Mouse (Mus musculus) forebrain, embryonic 12.5 days (tissue): ENCODE data around the gene Susd2. TPM values are rescaled to one million over a fixed set of nuclear protein-coding genes. Genes with fewer than 3 reads are reported as not detected.
A peak's percentile ranks its signal among the peaks of the same experiment; 100 is the strongest.

Source experiments
- ATAC-seq: fragments of 200-750 bp; cut with Nextera tagmentation; 2 replicates; pipeline ENCODE4 v1.8.0; 2017; ENCODE audit warnings: moderate TSS enrichment; ENCODE audit not compliant: low FRiP score
- H3K27ac ChIP-seq: fragments of 300-500 bp; sonication (generic); 2 replicates; pipeline ENCODE4 v1.5.1; 2016; ENCODE audit warnings: mild to moderate bottlenecking
- H3K27me3 ChIP-seq: fragments of 300-500 bp; sonication (generic); 2 replicates; pipeline ENCODE4 v1.6.1; 2016; ENCODE audit warnings: mild to moderate bottlenecking
- H3K36me3 ChIP-seq: fragments of 300-500 bp; sonication (generic); replicated peaks from 2 replicates; pipeline ENCODE4 v1.6.1; 2016; ENCODE audit warnings: mild to moderate bottlenecking
- H3K4me1 ChIP-seq: fragments of 300-500 bp; sonication (generic); 2 replicates; pipeline ENCODE4 v1.6.1; 2016
- H3K4me2 ChIP-seq: fragments of 300-500 bp; sonication (generic); 2 replicates; pipeline ENCODE4 v1.6.1; 2016; ENCODE audit warnings: mild to moderate bottlenecking, moderate library complexity
- H3K4me3 ChIP-seq: fragments of 300-500 bp; sonication (generic); replicated peaks from 2 replicates; pipeline ENCODE4 v1.5.1; 2016; ENCODE audit warnings: mild to moderate bottlenecking
- H3K9ac ChIP-seq: fragments of 300-500 bp; sonication (generic); 2 replicates; pipeline ENCODE4 v1.6.1; 2016; ENCODE audit warnings: mild to moderate bottlenecking
- H3K9me3 ChIP-seq: fragments of 300-500 bp; sonication (generic); 2 replicates; pipeline ENCODE4 v1.6.1; 2016
- WGBS: fragments of 180-500 bp; shearing (Covaris S2); methylation state at CpG from one replicate; pipeline ENCODE4 v1.1.7; 2016; 5-methylcytosine and 5-hydroxymethylcytosine counted together
- polyA plus RNA-seq: library from polyadenylated mRNA; unstranded; fragments of >200 nt; fragmentation: Nextera tagmentation; extraction: Ambion mirVana; gene quantifications from 2 replicates; pipeline ENCODE4 v1.2.1, GENCODE M21; 2016

The Susd2 gene
- polyA plus RNA-seq, 1 experiment from 2014 or later = 1.6 TPM

- Histone ChIP-seq H3K4me3 (no peak overlapping the region), H3K4me1 (peaks cover 1% of the 10 kb centered on the region; the same call in 1 of the 2 replicates), H3K9ac (no peak overlapping the region), H3K27ac (no peak overlapping the region), H3K36me3 (peaks cover 82% of the 10 kb centered on the region), H3K9me3 (no peaks in the 10 kb centered on the region), H3K4me2 (no peak overlapping the region), H3K27me3 (no peaks in the 10 kb centered on the region)
- WGBS = 91% methylated on average over 4 of the region's 4 CpGs
- no peak for ATAC-seq
Measured at GRCm38 (mm10) chr10:75649406-75649995, 5.7 kb upstream of the Susd2 start.

GRCm38 (mm10) chr10:75649001-75649400 is 5.2 kb upstream of the Susd2 start:
- Histone ChIP-seq H3K4me2 (no peak overlapping the region), H3K27me3 (no peaks in the 10 kb centered on the region), H3K36me3 (peaks cover 77% of the 10 kb centered on the region), H3K27ac (no peak overlapping the region), H3K4me1 (peaks cover 6% of the 10 kb centered on the region), H3K4me3 (no peak overlapping the region), H3K9ac (no peak overlapping the region), H3K9me3 (no peaks in the 10 kb centered on the region)
- WGBS = 96% methylated on average over 7 of the region's 7 CpGs
- no peak for ATAC-seq

GRCm38 (mm10) chr10:75648091-75648490 is 4.3 kb upstream of the Susd2 start:
- Histone ChIP-seq H3K9ac (no peak overlapping the region), H3K36me3 (peaks cover 69% of the 10 kb centered on the region), H3K27me3 (no peaks in the 10 kb centered on the region), H3K4me1 (peaks cover 15% of the 10 kb centered on the region), H3K27ac (no peak overlapping the region), H3K4me3 (no peak overlapping the region), H3K9me3 (no peaks in the 10 kb centered on the region), H3K4me2 (no peak overlapping the region)
- ATAC-seq = no peak
- 90% methylated on average over 6 of the region's 6 CpGs for WGBS

GRCm38 (mm10) chr10:75647362-75647761 is 3.6 kb upstream of the Susd2 start:
- H3K27me3 ChIP-seq = no peaks in the 10 kb centered on the region
- no peak for ATAC-seq
- no peaks in the 10 kb centered on the region for H3K9me3 ChIP-seq
- no peak overlapping the region for H3K4me2 ChIP-seq
- H3K4me3 ChIP-seq = no peak overlapping the region
- H3K36me3 ChIP-seq = peaks cover 62% of the 10 kb centered on the region
- H3K27ac ChIP-seq = no peak overlapping the region
- H3K4me1 ChIP-seq = peaks cover 19% of the 10 kb centered on the region
- no peak overlapping the region for H3K9ac ChIP-seq
- 86% methylated on average over 3 of the region's 3 CpGs for WGBS

GRCm38 (mm10) chr10:75646406-75646805 is 2.6 kb upstream of the Susd2 start:
- no peak overlapping the region for H3K4me2 ChIP-seq
- ATAC-seq = no peak
- WGBS = 94% methylated on average over 6 of the region's 6 CpGs
- H3K4me1 ChIP-seq = peaks cover 19% of the 10 kb centered on the region
- H3K27me3 ChIP-seq = no peaks in the 10 kb centered on the region
- peaks cover 52% of the 10 kb centered on the region for H3K36me3 ChIP-seq
- H3K9ac ChIP-seq = no peak overlapping the region
- no peak overlapping the region for H3K27ac ChIP-seq
- H3K4me3 ChIP-seq = no peak overlapping the region
- H3K9me3 ChIP-seq = no peaks in the 10 kb centered on the region

GRCm38 (mm10) chr10:75645616-75646015 is 1.8 kb upstream of the Susd2 start:
- whole genome bisulfite sequencing = 96% methylated on average over 8 of the region's 8 CpGs
- no peak for ATAC-seq
- H3K4me1 ChIP-seq = peaks cover 19% of the 10 kb centered on the region
- H3K27me3 ChIP-seq = no peaks in the 10 kb centered on the region
- H3K9ac ChIP-seq = no peak overlapping the region
- peaks cover 45% of the 10 kb centered on the region for H3K36me3 ChIP-seq
- no peak overlapping the region for H3K4me3 ChIP-seq
- no peaks in the 10 kb centered on the region for H3K9me3 ChIP-seq
- no peak overlapping the region for H3K4me2 ChIP-seq
- H3K27ac ChIP-seq = no peak overlapping the region

- no peak for ATAC-seq
- Histone ChIP-seq H3K4me3 (no peak overlapping the region), H3K9me3 (no peaks in the 10 kb centered on the region), H3K27me3 (no peaks in the 10 kb centered on the region), H3K36me3 (peaks cover 19% of the 10 kb centered on the region), H3K9ac (no peak overlapping the region), H3K27ac (0 out of 2 replicates have a peak overlapping the region, but pooled peaks have one; percentile 53), H3K4me1 (peaks cover 19% of the 10 kb centered on the region), H3K4me2 (no peak overlapping the region)
- WGBS = 89% methylated on average over 2 of the region's 2 CpGs
Measured at GRCm38 (mm10) chr10:75642891-75643290, 917 bp downstream of the Susd2 start.

GRCm38 (mm10) chr10:75642436-75642835 is 1.4 kb downstream of the Susd2 start:
- peaks cover 14% of the 10 kb centered on the region for H3K36me3 ChIP-seq
- H3K4me2 ChIP-seq = no peak overlapping the region
- ATAC-seq = no peak
- H3K27me3 ChIP-seq = no peaks in the 10 kb centered on the region
- H3K4me1 ChIP-seq = peaks cover 19% of the 10 kb centered on the region
- no peak overlapping the region for H3K4me3 ChIP-seq
- H3K27ac ChIP-seq = no peak overlapping the region
- 78% methylated on average over 9 of the region's 9 CpGs for WGBS
- no peaks in the 10 kb centered on the region for H3K9me3 ChIP-seq
- no peak overlapping the region for H3K9ac ChIP-seq

- Histone ChIP-seq H3K36me3 (peaks cover 10% of the 10 kb centered on the region), H3K4me2 (no peak overlapping the region), H3K27me3 (no peaks in the 10 kb centered on the region), H3K4me3 (no peak overlapping the region), H3K9ac (no peak overlapping the region), H3K4me1 (peaks cover 19% of the 10 kb centered on the region), H3K27ac (no peak overlapping the region), H3K9me3 (no peaks in the 10 kb centered on the region)
- 93% methylated on average over 7 of the region's 7 CpGs for WGBS
- no peak for ATAC-seq
Measured at GRCm38 (mm10) chr10:75641721-75642222, 2.0 kb downstream of the Susd2 start.

GRCm38 (mm10) chr10:75637711-75638110 is 6.1 kb downstream of the Susd2 start:
- H3K9me3 ChIP-seq = no peaks in the 10 kb centered on the region
- H3K27me3 ChIP-seq = no peaks in the 10 kb centered on the region
- ATAC-seq = no peak
- H3K27ac ChIP-seq = no peak overlapping the region
- no peak overlapping the region for H3K4me3 ChIP-seq
- 0 out of 2 replicates have a peak, but pooled peaks cover under 1% of the 10 kb centered on the region for H3K4me1 ChIP-seq
- H3K4me2 ChIP-seq = no peak overlapping the region
- H3K36me3 ChIP-seq = no peaks in the 10 kb centered on the region
- no peak overlapping the region for H3K9ac ChIP-seq
- 91% methylated on average over 11 of the region's 11 CpGs for WGBS

- WGBS = 90% methylated on average over 12 of the region's 12 CpGs
- H3K27me3 ChIP-seq = no peaks in the 10 kb centered on the region
- no peak overlapping the region for H3K9ac ChIP-seq
- H3K4me1 ChIP-seq = no peaks in the 10 kb centered on the region
- H3K27ac ChIP-seq = no peak overlapping the region
- no peaks in the 10 kb centered on the region for H3K9me3 ChIP-seq
- H3K4me2 ChIP-seq = no peak overlapping the region
- peak; percentile 15; the same call in 1 of the 2 replicates for ATAC-seq
- no peak overlapping the region for H3K4me3 ChIP-seq
- H3K36me3 ChIP-seq = no peaks in the 10 kb centered on the region
Measured at GRCm38 (mm10) chr10:75636084-75636786, 7.6 kb downstream of the Susd2 start.

- peak; percentile 37; the same call in 1 of the 2 replicates for ATAC-seq
- no peaks in the 10 kb centered on the region for H3K9me3 ChIP-seq
Measured at GRCm38 (mm10) chr10:75635693-75636055, 8.1 kb downstream of the Susd2 start.

More at GRCm38 (mm10) chr10:75635693-75636055, 8.1 kb downstream of the Susd2 start:
- Histone ChIP-seq H3K9ac (no peak overlapping the region), H3K4me2 (no peak overlapping the region), H3K4me3 (no peak overlapping the region), H3K36me3 (no peaks in the 10 kb centered on the region), H3K27me3 (no peaks in the 10 kb centered on the region), H3K27ac (no peak overlapping the region), H3K4me1 (no peaks in the 10 kb centered on the region)
- 5% methylated on average over 9 of the region's 9 CpGs for WGBS
